Mouse (Mus musculus) erythroblast, embryonic 14.5 days (primary cell): ENCODE measurements around the gene Prkag2.

Experiments used
- GATA1 ChIP-seq: IDR thresholded peaks from 2 replicates; pipeline ENCODE4 v1.6.1; 2012; ENCODE audit warnings: low read length, inconsistent platforms, mixed read lengths
- TAL1 ChIP-seq: IDR thresholded peaks from 3 replicates; pipeline ENCODE4 v1.6.1; 2012; ENCODE audit warnings: low read length, inconsistent platforms, mixed read lengths

GRCm38 (mm10) chr5:24854256-24854655, 246.2 kb downstream of the Prkag2 start:
- no peak for TF ChIP-seq GATA1
- TF ChIP-seq TAL1, result no peak
